Mouse (Mus musculus) liver, embryonic 13.5 days (tissue): ENCODE measurements around the gene L2hgdh. TPM values are rescaled to one million over a fixed set of nuclear protein-coding genes. Genes with fewer than 3 reads are reported as not detected.
A peak's percentile ranks its signal among the peaks of the same experiment; 100 is the strongest.

Source experiments
- ATAC-seq: fragments of 200-750 bp; cut with Nextera tagmentation; 2 replicates; pipeline ENCODE4 v1.8.0; 2017; ENCODE audit warnings: low read depth, mild to moderate bottlenecking, moderate number of reproducible peaks, moderate library complexity
- DNase-seq: peaks from one replicate; pipeline ENCODE4 v3.0.0; 2022
- H3K27ac ChIP-seq: fragments of 300-500 bp; sonication (generic); 2 replicates; pipeline ENCODE4 v1.5.1; 2015; ENCODE audit warnings: moderate library complexity, mild to moderate bottlenecking, inconsistent platforms
- H3K27me3 ChIP-seq: fragments of 300-500 bp; sonication (generic); 2 replicates; pipeline ENCODE4 v1.6.1; 2015; ENCODE audit warnings: mild to moderate bottlenecking, inconsistent platforms
- H3K36me3 ChIP-seq: fragments of 300-500 bp; sonication (generic); 2 replicates; pipeline ENCODE4 v1.6.1; 2015; ENCODE audit warnings: mild to moderate bottlenecking, inconsistent platforms
- H3K4me1 ChIP-seq: fragments of 300-500 bp; sonication (generic); replicated peaks from 2 replicates; pipeline ENCODE4 v1.6.1; 2015; ENCODE audit warnings: inconsistent platforms
- H3K4me2 ChIP-seq: fragments of 300-500 bp; sonication (generic); 2 replicates; pipeline ENCODE4 v1.6.1; 2015; ENCODE audit warnings: inconsistent platforms, mild to moderate bottlenecking, moderate library complexity
- H3K4me3 ChIP-seq: fragments of 300-500 bp; sonication (generic); replicated peaks from 2 replicates; pipeline ENCODE4 v1.5.1; 2015; ENCODE audit warnings: mild to moderate bottlenecking, inconsistent platforms
- H3K9ac ChIP-seq: fragments of 300-500 bp; sonication (generic); 2 replicates; pipeline ENCODE4 v1.6.1; 2015; ENCODE audit warnings: mild to moderate bottlenecking, inconsistent platforms
- H3K9me3 ChIP-seq: fragments of 300-500 bp; sonication (generic); replicated peaks from 2 replicates; pipeline ENCODE4 v1.6.1; 2016; ENCODE audit warnings: inconsistent platforms
- WGBS: fragments of 180-500 bp; shearing (Covaris S2); methylation state at CpG from one replicate; pipeline ENCODE4 v1.1.7; 2015; ENCODE audit not compliant: insufficient replicate concordance; 5-methylcytosine and 5-hydroxymethylcytosine counted together
- polyA plus RNA-seq: library from polyadenylated mRNA; unstranded; fragments of >200 nt; fragmentation: Nextera tagmentation; extraction: Ambion mirVana; gene quantifications from 2 replicates; pipeline ENCODE4 v1.2.1, GENCODE M21; 2015

L2hgdh gene
- polyA plus RNA-seq, 1 experiment from 2014 or later, result 15.5 TPM

DNA sequence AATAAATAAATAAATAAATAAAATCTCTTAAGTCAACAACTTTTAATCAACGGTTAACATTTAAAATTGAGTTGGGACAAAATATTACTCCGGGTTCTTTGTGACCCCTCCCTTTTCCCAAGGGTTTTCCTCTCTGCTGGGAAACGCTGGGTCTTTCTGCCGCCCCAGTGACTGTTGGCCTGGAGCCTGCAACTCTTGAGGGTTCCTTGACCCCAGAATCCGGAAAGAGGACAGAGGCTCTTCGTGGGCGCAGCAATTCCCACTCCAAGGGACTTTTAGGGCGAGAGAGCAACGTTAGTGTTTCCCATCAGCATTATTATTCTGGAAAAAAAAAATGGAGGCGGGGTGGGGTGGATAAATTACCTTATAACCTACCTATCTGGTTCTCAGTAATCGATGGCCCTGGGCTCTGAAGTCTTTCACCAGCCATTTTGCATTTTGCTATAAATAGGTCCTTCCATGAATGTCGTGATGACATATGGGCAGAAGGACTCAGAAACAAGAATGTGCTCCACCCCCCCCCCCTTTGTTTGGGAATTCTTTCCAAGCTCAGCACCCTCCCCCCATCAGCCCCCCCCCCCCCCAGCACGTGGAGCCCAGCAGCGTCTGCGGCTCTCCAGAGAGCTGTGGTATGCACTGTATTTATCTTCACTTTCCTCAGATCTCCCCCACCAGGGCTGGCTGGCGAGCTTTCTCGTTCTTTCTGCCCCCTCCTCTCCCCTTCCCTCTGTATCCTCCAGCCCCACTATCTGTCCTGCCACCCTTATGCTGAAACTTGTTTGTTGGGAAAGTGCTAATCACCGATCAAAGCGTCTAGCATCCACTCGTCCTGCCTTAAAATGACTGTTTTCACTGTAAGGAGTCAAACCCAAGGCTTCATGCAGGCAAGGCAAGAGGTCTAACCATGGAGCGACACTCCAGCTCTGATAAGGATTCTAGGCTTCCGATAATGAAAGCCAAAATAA, 33.8 kb upstream of the L2hgdh start:
- Histone ChIP-seq H3K4me1 (peaks cover 72% of the 10 kb centered on the region), H3K9ac (peak overlapping the region; percentile 83)

DNA sequence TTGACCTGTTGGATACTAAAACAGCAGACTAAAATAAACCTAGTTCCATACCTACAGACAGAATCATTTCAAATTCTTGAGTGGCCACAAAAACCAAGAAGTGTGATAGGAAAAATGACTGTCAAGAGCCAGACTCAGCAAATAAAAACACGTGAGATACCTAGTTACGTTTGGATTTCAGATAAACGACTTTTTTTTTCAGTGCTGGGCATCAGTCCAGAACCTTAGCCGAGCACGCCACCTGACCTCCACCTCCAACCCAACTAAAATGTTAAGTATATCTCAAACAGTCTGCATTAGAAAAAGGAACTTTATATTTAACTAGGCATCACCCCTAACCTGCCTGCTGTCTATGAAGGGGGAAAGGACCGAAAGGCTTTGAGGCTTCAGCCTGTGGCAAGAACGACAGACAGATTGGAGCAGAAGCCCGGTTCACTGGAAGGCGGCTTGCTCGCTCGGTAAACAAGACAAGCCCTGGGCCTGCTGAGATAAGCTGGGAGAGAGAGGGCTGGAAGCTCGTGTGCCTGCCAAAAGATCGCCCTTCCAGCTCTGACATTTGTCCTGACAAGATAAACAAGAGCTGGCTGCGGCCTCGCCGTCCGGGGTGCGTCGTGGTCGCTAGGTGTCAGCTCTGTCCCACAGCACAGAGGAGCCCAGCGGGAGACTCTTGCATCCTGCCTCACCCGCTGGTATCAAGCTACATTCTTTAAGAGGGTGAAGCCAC, 32.9 kb upstream of the L2hgdh start:
- ATAC-seq (peak; percentile 93), DNase-seq (peak; percentile 95)
- H3K27me3 ChIP-seq, result no peaks in the 10 kb centered on the region
- 4% methylated on average over 22 of the region's 22 CpGs for WGBS
- no peaks in the 10 kb centered on the region for H3K36me3 ChIP-seq
- H3K9ac ChIP-seq, result peak overlapping the region; percentile 83
- peak overlapping the region; percentile 78 for H3K4me2 ChIP-seq
- peaks cover 66% of the 10 kb centered on the region for H3K4me1 ChIP-seq
- H3K27ac ChIP-seq, result peak overlapping the region; percentile 99
- no peaks in the 10 kb centered on the region for H3K9me3 ChIP-seq
- peak overlapping the region; percentile 36 for H3K4me3 ChIP-seq

More for the DNA sequence above, 33.8 kb upstream of the L2hgdh start:
- Histone ChIP-seq H3K4me3 (peak overlapping the region; percentile 36), H3K36me3 (no peaks in the 10 kb centered on the region), H3K4me2 (peak overlapping the region; percentile 78), H3K9me3 (no peaks in the 10 kb centered on the region), H3K27ac (peak overlapping the region; percentile 99), H3K27me3 (no peaks in the 10 kb centered on the region)
- ATAC-seq (peak; percentile 11), DNase-seq (peak; percentile 52)
- 3% methylated on average over 21 of the region's 22 CpGs for WGBS

DNA sequence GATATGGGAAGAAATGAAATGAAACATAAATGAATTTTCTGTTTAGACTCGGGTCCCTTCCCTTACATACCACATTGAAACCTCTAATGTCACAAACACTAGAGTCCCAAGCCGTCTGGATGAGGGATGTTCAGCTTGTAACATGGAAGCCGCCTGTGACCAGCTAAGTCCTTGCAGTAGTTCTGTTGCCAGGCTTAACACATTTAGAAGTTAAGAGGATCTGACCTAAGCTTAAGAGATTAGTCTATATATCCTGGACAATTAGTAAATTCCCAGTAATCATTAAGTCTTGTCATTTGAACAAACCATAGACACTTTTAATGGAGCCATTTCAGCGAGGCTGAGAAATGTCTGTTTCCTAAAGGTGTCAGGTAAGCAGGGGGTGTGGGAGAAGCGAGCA, 31.3 kb upstream of the L2hgdh start:
- no peak for ATAC-seq
- no peaks in the 10 kb centered on the region for H3K36me3 ChIP-seq
- no peak overlapping the region for H3K4me3 ChIP-seq
- DNase-seq, result no peak
- H3K4me2 ChIP-seq, result no peak overlapping the region
- H3K9me3 ChIP-seq, result no peaks in the 10 kb centered on the region
- 80% methylated on average over 5 of the region's 5 CpGs for WGBS
- H3K4me1 ChIP-seq, result peaks cover 72% of the 10 kb centered on the region
- no peaks in the 10 kb centered on the region for H3K27me3 ChIP-seq
- H3K27ac ChIP-seq, result peak overlapping the region; percentile 99
- peak overlapping the region; percentile 72 for H3K9ac ChIP-seq

GRCm38 (mm10) chr12:69753936-69754335, 29.3 kb upstream of the L2hgdh start:
- peak overlapping the region; percentile 99 for H3K27ac ChIP-seq
- H3K9ac ChIP-seq, result no peak overlapping the region
- no peaks in the 10 kb centered on the region for H3K36me3 ChIP-seq

DNA sequence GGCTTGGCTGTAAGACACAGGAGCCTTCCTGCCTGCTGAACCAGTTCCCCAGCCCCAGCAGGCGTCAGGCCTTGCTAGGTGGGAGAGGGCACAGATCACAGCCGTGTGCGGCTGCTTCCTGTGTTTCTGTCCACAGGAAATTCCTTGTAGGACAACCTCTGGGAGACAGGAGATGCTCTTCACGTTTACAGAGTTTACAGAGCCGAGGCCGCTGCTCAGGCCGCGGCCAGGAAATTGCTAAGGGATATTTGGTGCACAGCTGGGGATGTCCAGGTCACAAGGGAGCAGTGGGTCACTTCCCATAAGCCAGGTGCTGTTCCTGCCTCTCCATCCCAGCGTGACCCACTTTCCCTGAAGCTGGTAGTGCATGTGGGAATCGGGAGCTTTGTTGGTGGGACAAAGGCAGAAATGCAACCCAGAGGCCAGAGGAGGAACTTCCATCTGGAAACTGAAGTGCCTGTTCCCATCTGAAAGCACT, 27.2 kb upstream of the L2hgdh start:
- ATAC-seq, result 0 out of 2 replicates have a peak, but pooled peaks have one; percentile 32
- H3K4me2 ChIP-seq, result no peak overlapping the region

More at GRCm38 (mm10) chr12:69753936-69754335, 29.3 kb upstream of the L2hgdh start:
- Histone ChIP-seq H3K4me2 (no peak overlapping the region), H3K4me3 (no peak overlapping the region), H3K27me3 (no peaks in the 10 kb centered on the region), H3K9me3 (no peaks in the 10 kb centered on the region), H3K4me1 (peaks cover 56% of the 10 kb centered on the region)
- 79% methylated on average over 5 of the region's 5 CpGs for WGBS
- ATAC-seq (no peak), DNase-seq (no peak)

GRCm38 (mm10) chr12:69744138-69744537, 19.5 kb upstream of the L2hgdh start:
- H3K9me3 ChIP-seq, result no peaks in the 10 kb centered on the region
- ATAC-seq (no peak), DNase-seq (no peak)
- no peak overlapping the region for H3K4me3 ChIP-seq
- WGBS, result 79% methylated on average over 5 of the region's 5 CpGs
- peaks cover 6% of the 10 kb centered on the region for H3K4me1 ChIP-seq
- H3K4me2 ChIP-seq, result no peak overlapping the region
- H3K27me3 ChIP-seq, result no peaks in the 10 kb centered on the region
- no peak overlapping the region for H3K27ac ChIP-seq
- 0 out of 2 replicates have a peak, but pooled peaks cover 2% of the 10 kb centered on the region for H3K36me3 ChIP-seq
- H3K9ac ChIP-seq, result no peak overlapping the region

More for the DNA sequence above, 27.2 kb upstream of the L2hgdh start:
- H3K9ac ChIP-seq, result no peak overlapping the region
- no peaks in the 10 kb centered on the region for H3K36me3 ChIP-seq
- H3K4me1 ChIP-seq, result peaks cover 42% of the 10 kb centered on the region
- no peaks in the 10 kb centered on the region for H3K27me3 ChIP-seq
- H3K27ac ChIP-seq, result no peak overlapping the region; the same call in 1 of the 2 replicates
- H3K4me3 ChIP-seq, result no peak overlapping the region
- no peak for DNase-seq
- WGBS, result 39% methylated on average over 10 of the region's 10 CpGs
- H3K9me3 ChIP-seq, result no peaks in the 10 kb centered on the region

DNA sequence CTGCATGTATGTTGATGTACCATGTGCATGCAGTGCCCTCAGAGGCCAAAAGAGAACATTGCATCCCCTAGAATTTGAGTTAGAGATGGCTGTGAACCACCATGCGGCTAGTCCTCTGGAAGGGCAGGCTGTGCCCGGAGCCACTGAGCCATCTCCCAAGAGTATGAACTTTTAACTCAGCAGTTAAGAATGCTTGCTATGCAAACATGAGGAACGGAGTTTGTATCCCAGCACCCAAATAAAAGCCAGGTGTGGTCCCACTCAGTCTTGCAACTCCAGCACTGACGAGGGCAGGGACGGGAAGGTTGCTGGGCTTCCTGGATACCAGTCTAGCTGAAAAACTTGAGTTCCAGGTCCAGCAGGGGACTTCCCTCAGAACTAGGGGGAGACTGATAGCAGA, 17.3 kb upstream of the L2hgdh start:
- H3K36me3 ChIP-seq, result 0 out of 2 replicates have a peak, but pooled peaks cover 2% of the 10 kb centered on the region
- no peak overlapping the region for H3K4me3 ChIP-seq
- H3K9ac ChIP-seq, result no peak overlapping the region
- no peak overlapping the region for H3K27ac ChIP-seq
- 87% methylated on average over 5 of the region's 5 CpGs for WGBS
- no peaks in the 10 kb centered on the region for H3K27me3 ChIP-seq
- H3K4me2 ChIP-seq, result no peak overlapping the region
- no peak for ATAC-seq
- H3K4me1 ChIP-seq, result peaks cover 4% of the 10 kb centered on the region
- H3K9me3 ChIP-seq, result no peaks in the 10 kb centered on the region
- no peak for DNase-seq

DNA sequence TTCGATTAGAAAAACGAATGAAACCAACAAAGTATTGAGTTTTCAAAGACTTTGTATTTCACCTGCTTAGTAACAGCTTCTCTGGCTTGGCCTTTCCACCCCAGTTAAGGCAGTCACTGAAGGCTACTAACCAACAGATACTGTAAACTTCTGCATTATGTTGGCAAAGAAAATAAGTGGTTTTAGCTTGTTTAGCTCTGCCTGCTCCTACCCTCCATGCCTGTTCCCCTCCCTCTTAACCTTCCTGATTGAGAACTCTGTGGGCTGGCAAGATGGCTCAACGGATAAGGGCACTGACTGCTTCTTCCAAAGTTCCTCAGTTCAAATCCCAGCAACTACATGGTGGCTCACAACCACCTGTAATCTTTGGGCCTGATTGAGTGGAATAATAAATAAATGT, 9.2 kb upstream of the L2hgdh start:
- Histone ChIP-seq H3K4me1 (peaks cover 27% of the 10 kb centered on the region), H3K36me3 (no peaks in the 10 kb centered on the region), H3K9me3 (no peaks in the 10 kb centered on the region), H3K27me3 (no peaks in the 10 kb centered on the region), H3K4me2 (peak overlapping the region; percentile 39), H3K27ac (peak overlapping the region; percentile 82), H3K4me3 (no peak overlapping the region), H3K9ac (peak overlapping the region; percentile 22; the same call in 1 of the 2 replicates)
- ATAC-seq (peak; percentile 41; the same call in 1 of the 2 replicates), DNase-seq (no peak)
- WGBS, result 59% methylated on average over 3 of the region's 3 CpGs

DNA sequence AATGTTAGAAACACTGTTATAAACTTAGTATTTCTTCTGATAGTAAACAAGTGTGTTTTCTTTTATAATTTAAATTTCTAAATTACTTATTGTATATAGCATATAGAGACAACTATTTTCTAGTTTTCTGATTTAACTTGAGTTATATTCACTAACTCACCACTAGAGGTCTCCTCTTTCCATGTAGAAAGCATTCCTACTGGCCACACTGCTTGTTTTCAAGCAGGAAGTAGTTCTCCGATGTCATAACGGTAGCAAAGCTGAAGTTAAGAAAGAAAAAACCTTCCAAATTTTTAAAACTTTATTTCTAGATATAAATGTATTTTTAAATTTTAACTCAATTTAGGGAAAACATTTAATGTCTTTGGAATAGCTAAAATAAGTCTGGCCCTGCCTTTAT, 8.8 kb upstream of the L2hgdh start:
- Histone ChIP-seq H3K4me2 (peak overlapping the region; percentile 39), H3K4me1 (peaks cover 27% of the 10 kb centered on the region), H3K9ac (no peak overlapping the region), H3K27ac (peak overlapping the region; percentile 82), H3K36me3 (no peaks in the 10 kb centered on the region), H3K27me3 (no peaks in the 10 kb centered on the region), H3K9me3 (no peaks in the 10 kb centered on the region), H3K4me3 (no peak overlapping the region)
- ATAC-seq (peak; percentile 72), DNase-seq (no peak)
- 4% methylated on average over 2 of the region's 2 CpGs for WGBS

- H3K9ac ChIP-seq, result no peak overlapping the region
- 61% methylated on average over 5 of the region's 5 CpGs for WGBS
- no peaks in the 10 kb centered on the region for H3K9me3 ChIP-seq
- peaks cover 27% of the 10 kb centered on the region for H3K4me1 ChIP-seq
- H3K4me3 ChIP-seq, result no peak overlapping the region
- peak overlapping the region; percentile 35; the same call in 1 of the 2 replicates for H3K27ac ChIP-seq
- DNase-seq (no peak), ATAC-seq (no peak)
- no peak overlapping the region for H3K4me2 ChIP-seq
- H3K27me3 ChIP-seq, result no peaks in the 10 kb centered on the region
- no peaks in the 10 kb centered on the region for H3K36me3 ChIP-seq
These were observed 7.5 kb upstream of the L2hgdh start for GRCm38 (mm10) chr12:69732221-69732620.

DNA sequence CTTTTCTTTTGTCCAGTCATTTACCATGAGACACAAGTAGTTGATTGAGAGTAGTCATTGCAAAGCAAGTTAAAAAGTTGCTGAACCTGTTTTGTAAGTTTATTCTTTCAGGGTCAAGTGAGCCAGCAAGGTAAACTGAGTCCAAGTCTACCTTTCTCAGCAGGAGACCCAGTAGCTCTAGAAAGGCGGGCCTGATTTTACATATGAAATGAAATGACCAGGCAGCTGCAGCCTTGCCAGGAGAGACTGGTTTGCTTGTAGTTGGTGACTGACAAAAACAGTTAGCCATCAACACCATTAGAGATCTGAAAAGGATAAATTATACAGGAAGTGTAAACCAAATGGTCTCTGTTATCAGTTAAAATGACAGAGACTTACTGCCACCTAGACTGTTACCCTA, 5.6 kb upstream of the L2hgdh start:
- no peak for DNase-seq
- 90% methylated on average over 1 of the region's 1 CpGs for WGBS
- Histone ChIP-seq H3K36me3 (no peaks in the 10 kb centered on the region), H3K4me1 (peaks cover 37% of the 10 kb centered on the region), H3K4me2 (no peak overlapping the region), H3K9ac (no peak overlapping the region), H3K4me3 (no peak overlapping the region), H3K9me3 (no peaks in the 10 kb centered on the region), H3K27me3 (no peaks in the 10 kb centered on the region), H3K27ac (no peak overlapping the region)
- no peak for ATAC-seq
